Mouse (Mus musculus) cerebellum, adult 11-12 months (tissue): ENCODE results near the gene Odf3l1.
A peak's percentile ranks its signal among the peaks of the same experiment; 100 is the strongest.

Source experiments
- DNase-seq: peaks from one replicate; pipeline ENCODE4 v3.0.0; 2022

Gene Odf3l1

DNA sequence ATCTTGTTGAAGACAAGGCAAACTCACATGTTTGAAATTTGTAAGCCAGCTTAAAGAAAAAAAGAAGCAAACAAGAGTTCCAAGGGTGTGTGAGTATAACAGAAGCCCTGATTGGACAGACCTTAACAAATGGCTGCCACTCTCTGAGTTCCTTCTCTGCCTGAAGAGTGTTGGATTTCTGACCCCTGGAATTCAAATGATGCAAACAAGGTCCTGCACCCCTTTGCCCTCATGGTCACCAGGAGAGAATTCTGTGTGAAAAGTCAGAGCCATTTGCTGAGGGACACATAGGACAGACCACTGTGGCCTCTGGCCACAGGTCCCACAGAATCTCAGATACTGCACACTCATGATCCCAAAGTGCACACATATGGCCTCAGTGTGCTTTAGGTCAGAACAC lies 22.6 kb downstream of the Odf3l1 start:
- no peak for DNase-seq

DNA sequence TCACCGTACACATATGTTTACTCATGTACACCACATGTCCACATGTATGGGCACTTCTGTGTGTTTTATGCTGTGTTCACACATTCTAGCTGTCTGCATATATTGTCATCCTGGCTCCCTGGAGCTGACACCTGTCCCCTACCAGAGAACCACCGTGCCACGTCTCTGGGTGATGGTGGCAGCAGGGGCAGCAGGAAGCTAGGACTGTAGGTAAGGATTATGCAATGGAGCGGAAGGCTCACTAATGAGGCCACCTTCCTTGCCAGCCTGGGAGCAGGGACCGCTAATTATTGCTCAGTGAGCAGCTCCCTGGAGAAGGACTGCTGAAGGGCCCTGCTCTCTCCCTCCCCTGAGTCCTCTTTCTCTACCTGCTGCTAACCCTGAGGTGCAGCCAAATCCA lies 23.8 kb downstream of the Odf3l1 start:
- peak; percentile 36 for DNase-seq

GRCm38 (mm10) chr9:56835152-56835551 lies 29.3 kb downstream of the Odf3l1 start:
- no peak for DNase-seq

GRCm38 (mm10) chr9:56832900-56833299 lies 31.6 kb downstream of the Odf3l1 start:
- no peak for DNase-seq

DNA sequence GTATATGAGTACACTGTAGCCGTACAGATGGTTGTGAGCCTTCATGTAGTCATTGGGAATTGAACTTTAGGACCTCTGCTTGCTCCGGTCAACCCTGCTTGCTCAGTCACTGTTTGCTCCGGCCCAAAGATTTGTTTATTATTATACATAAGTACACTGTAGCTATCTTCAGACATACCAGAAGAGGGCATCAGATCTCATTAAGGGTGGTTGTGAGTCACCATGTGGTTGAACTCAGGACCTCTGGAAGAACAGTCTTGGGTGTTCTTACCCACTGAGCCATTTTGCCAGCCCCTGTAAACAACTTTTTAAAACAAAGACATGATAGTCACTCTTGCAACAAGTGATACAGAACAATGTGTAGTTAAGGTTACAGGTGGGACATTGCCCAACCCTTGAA lies 32.6 kb downstream of the Odf3l1 start:
- DNase-seq = no peak

DNA sequence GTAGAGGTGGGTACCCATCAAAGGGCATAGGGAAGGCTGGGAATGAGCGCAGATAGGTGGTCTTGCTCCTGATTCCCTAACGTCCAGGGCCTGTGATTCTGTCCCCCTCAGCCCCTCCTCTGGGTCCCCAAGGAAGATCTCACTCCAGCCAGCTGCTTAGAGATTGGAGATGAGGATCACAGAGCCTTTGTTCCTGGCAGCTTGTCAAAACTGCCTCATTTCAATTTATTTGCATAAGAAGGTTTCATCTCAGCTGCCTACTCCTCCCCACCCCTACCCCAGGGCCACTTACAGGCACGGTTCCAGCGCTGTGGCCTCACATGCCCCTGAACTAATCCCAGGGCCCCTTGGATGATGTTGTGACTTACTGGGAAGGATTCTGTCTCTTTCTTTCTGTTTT lies 34.3 kb downstream of the Odf3l1 start:
- no peak for DNase-seq

GRCm38 (mm10) chr9:56828841-56829240 lies 35.6 kb downstream of the Odf3l1 start:
- no peak for DNase-seq

DNA sequence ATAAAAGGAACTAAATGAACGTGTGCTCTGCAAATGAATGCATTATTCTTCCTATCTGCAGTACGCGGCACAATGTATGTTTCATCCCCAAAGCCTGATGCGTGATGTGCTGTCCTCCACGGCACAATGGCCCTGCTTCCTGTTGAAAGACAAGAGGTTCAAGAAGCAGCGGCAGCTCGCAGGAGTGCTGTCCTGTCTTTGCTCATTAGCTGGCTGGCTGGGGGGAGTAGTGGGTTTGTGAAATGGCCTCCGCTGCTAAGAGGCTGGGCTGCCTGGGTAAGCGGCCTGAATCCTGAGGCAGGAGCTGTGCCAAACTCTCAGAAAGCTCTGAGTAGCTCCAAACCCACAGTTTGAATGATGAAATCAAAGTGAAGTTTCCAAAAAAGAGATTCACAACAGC lies 36.3 kb downstream of the Odf3l1 start:
- no peak for DNase-seq

GRCm38 (mm10) chr9:56825476-56826213 lies 38.8 kb downstream of the Odf3l1 start:
- no peak for DNase-seq

- peak; percentile 22 for DNase-seq
These were observed 39.6 kb downstream of the Odf3l1 start for GRCm38 (mm10) chr9:56824900-56825299.

- DNase-seq = no peak
These were observed 53.6 kb downstream of the Odf3l1 start for GRCm38 (mm10) chr9:56810916-56811315.

DNA sequence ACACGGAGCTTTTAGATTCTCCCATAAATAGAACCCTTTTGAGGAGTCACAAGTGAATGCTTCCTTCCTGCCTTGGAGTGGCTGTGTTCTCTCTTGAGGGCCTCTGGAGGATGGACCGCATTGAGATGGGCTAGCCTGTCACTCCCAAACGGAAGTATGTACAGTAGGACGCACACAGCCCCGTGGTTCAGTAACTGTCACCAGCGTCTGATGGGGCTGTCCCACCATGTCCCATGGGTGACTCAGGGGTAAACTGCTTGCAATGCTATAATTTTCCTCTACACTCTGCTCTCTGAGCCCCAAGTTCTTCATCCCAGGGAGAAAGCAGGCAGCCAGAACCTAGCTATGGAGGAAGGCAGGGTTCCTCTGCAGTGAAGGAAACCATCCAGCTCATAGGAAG lies 56.5 kb downstream of the Odf3l1 start:
- no peak for DNase-seq

- DNase-seq = no peak
These were observed 61.3 kb downstream of the Odf3l1 start for GRCm38 (mm10) chr9:56803146-56803545.
